Mouse (Mus musculus): ENCODE data around the gene Casp9. TPM values are rescaled to one million over a fixed set of nuclear protein-coding genes. Genes with fewer than 3 reads are reported as not detected.

Gene Casp9
- polyA plus RNA-seq (2012; ENCODE audit: insufficient read depth, insufficient read length, low replicate concordance, missing spikeins): not detected in 2 replicates

DNA sequence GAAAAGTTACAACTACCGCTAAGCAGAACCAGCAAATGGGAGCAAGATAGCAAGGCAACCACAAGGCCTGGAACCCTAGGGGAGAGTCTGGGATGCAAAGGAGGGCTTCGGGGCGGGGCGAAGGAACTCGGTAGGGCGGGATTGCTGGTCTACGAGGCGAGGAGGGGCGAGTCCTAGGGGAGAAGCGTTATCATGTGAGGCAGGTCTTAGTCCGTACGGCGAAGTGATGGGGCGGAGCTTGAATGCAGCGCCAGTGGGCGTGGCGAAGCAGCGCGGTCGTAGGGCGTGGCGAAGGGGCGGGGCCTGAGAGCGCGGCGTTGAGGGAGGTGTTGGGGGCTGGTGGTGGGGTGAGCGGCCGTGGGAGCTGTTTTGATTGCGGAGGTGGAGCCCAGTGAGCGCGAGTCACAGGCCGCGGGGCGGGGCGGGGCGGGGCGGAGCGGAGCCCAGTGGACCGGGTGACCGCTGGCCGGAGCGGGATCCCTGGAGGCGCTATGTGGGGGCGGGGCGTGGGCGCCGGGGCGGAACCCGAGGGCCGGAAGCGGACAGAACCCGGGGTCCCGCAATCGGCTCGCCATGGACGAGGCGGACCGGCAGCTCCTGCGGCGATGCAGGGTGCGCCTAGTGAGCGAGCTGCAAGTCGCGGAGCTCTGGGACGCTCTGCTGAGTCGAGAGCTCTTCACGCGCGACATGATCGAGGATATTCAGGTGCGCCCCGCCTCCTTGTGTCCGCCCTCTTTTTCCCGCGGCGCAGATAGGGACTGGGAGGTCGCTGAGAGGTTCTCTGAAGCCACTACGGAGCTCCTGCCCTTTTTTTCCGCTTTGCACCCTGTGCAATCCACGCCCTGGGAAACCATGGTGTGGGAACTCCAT is at the start of gene Casp9:
Gene Casp9, plus strand, starts transcription at position 331 of the 870 bp plus-strand sequence.
- under 1% methylated on average over 69 of the region's 80 CpGs for WGBS
- Histone ChIP-seq H3K27ac (ENCODE audit: insufficient read depth, low read depth, low read length) (peak within 1 kb of the TSS; percentile 67), H3K4me3 (ENCODE audit: insufficient read depth, low read depth, low read length) (peak within 1 kb of the TSS; percentile 80), H3K4me1 (ENCODE audit: control insufficient read depth, insufficient read depth, low read length) (peaks cover 19% of the 10 kb centered on the region)
- TF ChIP-seq CTCF (IDR thresholded peaks at IDR 0.05; ENCODE audit: insufficient read depth, low read depth, low read length) (no peak), POLR2A (IDR thresholded peaks at IDR 0.05; ENCODE audit: insufficient read depth, low read depth, low read length) (0 out of 2 replicates have a peak, but pooled peaks have one; percentile 28)

- no peak within 1 kb of the TSS for H3K27ac ChIP-seq (ENCODE audit: insufficient read depth, low read depth, low read length)
- WGBS: 32% methylated on average over 25 of the region's 25 CpGs
- H3K4me1 ChIP-seq (ENCODE audit: control insufficient read depth, insufficient read depth, low read length): peaks cover 7% of the 10 kb centered on the region; the same call in 1 of the 2 replicates
- H3K4me3 ChIP-seq (ENCODE audit: insufficient read depth, low read depth, low read length): no peak within 1 kb of the TSS
- no peak for TF ChIP-seq POLR2A (IDR thresholded peaks at IDR 0.05; ENCODE audit: insufficient read depth, low read depth, low read length)
- no peak for TF ChIP-seq CTCF (IDR thresholded peaks at IDR 0.05; ENCODE audit: insufficient read depth, low read depth, low read length)
Measured at GRCm38 (mm10) chr4:141746578-141747346, 46.6 kb upstream of the Casp9 start, which contains the start of gene Agmat. Gene Agmat (plus strand): TSS chr4:141746672.

- no peak overlapping the region for H3K4me3 ChIP-seq (ENCODE audit: insufficient read depth, low read depth, low read length)
- 59% methylated on average over 11 of the region's 11 CpGs for WGBS
Measured at GRCm38 (mm10) chr4:141749557-141749956, 43.9 kb upstream of the Casp9 start.

DNA sequence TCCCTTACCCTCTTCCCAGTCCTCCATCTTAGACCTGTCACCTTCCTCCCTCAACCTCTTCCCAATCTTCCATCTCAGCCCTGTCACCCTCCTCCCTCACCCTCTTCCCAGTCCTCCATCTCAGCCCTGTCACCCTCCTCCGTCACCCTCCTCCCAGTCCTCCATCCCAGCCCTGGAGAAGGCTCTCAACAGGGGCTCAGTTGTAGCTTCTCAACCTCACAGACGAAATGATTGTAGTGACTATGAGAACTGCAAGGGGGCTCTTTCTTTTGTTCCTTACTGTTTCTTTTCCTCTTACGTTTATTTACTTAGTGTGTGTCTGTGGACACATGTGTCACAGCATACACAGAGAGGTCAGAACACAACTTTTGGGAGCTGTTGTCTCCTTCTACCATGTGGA is 42.6 kb upstream of the Casp9 start:
- Histone ChIP-seq H3K27ac (ENCODE audit: insufficient read depth, low read depth, low read length) (no peak overlapping the region), H3K4me3 (ENCODE audit: insufficient read depth, low read depth, low read length) (no peak overlapping the region), H3K4me1 (ENCODE audit: control insufficient read depth, insufficient read depth, low read length) (peaks cover 7% of the 10 kb centered on the region; the same call in 1 of the 2 replicates)
- TF ChIP-seq CTCF (IDR thresholded peaks at IDR 0.05; ENCODE audit: insufficient read depth, low read depth, low read length) (no peak), POLR2A (IDR thresholded peaks at IDR 0.05; ENCODE audit: insufficient read depth, low read depth, low read length) (no peak)
- WGBS: 75% methylated on average over 3 of the region's 3 CpGs

More at GRCm38 (mm10) chr4:141749557-141749956, 43.9 kb upstream of the Casp9 start:
- Histone ChIP-seq H3K4me1 (ENCODE audit: control insufficient read depth, insufficient read depth, low read length) (peaks cover 7% of the 10 kb centered on the region; the same call in 1 of the 2 replicates), H3K27ac (ENCODE audit: insufficient read depth, low read depth, low read length) (no peak overlapping the region)
- TF ChIP-seq CTCF (IDR thresholded peaks at IDR 0.05; ENCODE audit: insufficient read depth, low read depth, low read length): no peak
- no peak for TF ChIP-seq POLR2A (IDR thresholded peaks at IDR 0.05; ENCODE audit: insufficient read depth, low read depth, low read length)

DNA sequence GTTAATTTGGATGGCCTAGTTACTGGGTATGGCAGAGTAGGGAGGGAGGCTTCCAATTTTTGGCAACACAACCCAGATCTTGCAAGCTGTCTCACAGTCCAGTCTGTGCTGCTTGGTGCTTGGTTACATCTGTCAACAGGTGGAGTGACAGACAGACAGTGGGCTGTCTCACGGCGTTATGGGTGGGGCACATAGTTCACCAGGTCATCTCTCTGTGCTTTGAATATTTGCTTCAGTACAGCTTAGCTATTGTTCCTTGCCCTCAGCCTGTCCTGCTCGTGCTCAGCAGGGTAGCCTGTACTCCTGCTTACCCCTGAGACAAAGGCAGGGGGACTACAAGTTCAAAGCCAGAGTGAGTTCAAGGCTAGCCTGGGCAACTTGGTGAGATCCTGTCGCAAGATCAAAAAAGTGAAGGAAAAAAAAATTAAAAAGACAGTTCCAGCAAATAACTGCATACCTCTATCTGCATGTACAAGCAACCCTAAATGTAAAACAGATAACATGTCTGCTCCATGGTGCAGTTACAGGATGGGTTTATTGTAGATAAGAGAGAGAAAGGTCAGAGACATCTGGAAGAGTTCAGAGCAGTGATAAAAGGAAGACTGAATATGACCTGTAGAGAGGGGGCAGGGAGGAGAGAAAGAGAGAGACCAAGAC is 41.9 kb upstream of the Casp9 start:
- WGBS: 70% methylated on average over 4 of the region's 4 CpGs
- Histone ChIP-seq H3K4me3 (ENCODE audit: insufficient read depth, low read depth, low read length) (no peak overlapping the region), H3K4me1 (ENCODE audit: control insufficient read depth, insufficient read depth, low read length) (peaks cover 7% of the 10 kb centered on the region; the same call in 1 of the 2 replicates), H3K27ac (ENCODE audit: insufficient read depth, low read depth, low read length) (no peak overlapping the region)
- TF ChIP-seq CTCF (IDR thresholded peaks at IDR 0.05; ENCODE audit: insufficient read depth, low read depth, low read length): no peak
- TF ChIP-seq POLR2A (IDR thresholded peaks at IDR 0.05; ENCODE audit: insufficient read depth, low read depth, low read length): no peak

GRCm38 (mm10) chr4:141752076-141752421 is 41.4 kb upstream of the Casp9 start:
- H3K4me3 ChIP-seq (ENCODE audit: insufficient read depth, low read depth, low read length): no peak overlapping the region
- WGBS: 45% methylated on average over 4 of the region's 4 CpGs
- TF ChIP-seq CTCF (IDR thresholded peaks at IDR 0.05; ENCODE audit: insufficient read depth, low read depth, low read length) (no peak), POLR2A (IDR thresholded peaks at IDR 0.05; ENCODE audit: insufficient read depth, low read depth, low read length) (no peak)
- H3K4me1 ChIP-seq (ENCODE audit: control insufficient read depth, insufficient read depth, low read length): peaks cover 2% of the 10 kb centered on the region; the same call in 1 of the 2 replicates
- no peak overlapping the region for H3K27ac ChIP-seq (ENCODE audit: insufficient read depth, low read depth, low read length)

GRCm38 (mm10) chr4:141755375-141755930 is 38.0 kb upstream of the Casp9 start:
- Histone ChIP-seq H3K4me1 (ENCODE audit: control insufficient read depth, insufficient read depth, low read length) (no peaks in the 10 kb centered on the region), H3K4me3 (ENCODE audit: insufficient read depth, low read depth, low read length) (no peak overlapping the region), H3K27ac (ENCODE audit: insufficient read depth, low read depth, low read length) (no peak overlapping the region)
- no peak for TF ChIP-seq POLR2A (IDR thresholded peaks at IDR 0.05; ENCODE audit: insufficient read depth, low read depth, low read length)
- TF ChIP-seq CTCF (IDR thresholded peaks at IDR 0.05; ENCODE audit: insufficient read depth, low read depth, low read length): no peak
- 88% methylated on average over 19 of the region's 19 CpGs for WGBS

- no peak overlapping the region for H3K27ac ChIP-seq (ENCODE audit: insufficient read depth, low read depth, low read length)
- TF ChIP-seq POLR2A (IDR thresholded peaks at IDR 0.05; ENCODE audit: insufficient read depth, low read depth, low read length): no peak
- TF ChIP-seq CTCF (IDR thresholded peaks at IDR 0.05; ENCODE audit: insufficient read depth, low read depth, low read length): no peak
- WGBS: 98% methylated on average over 3 of the region's 3 CpGs
- H3K4me1 ChIP-seq (ENCODE audit: control insufficient read depth, insufficient read depth, low read length): no peaks in the 10 kb centered on the region
- no peak overlapping the region for H3K4me3 ChIP-seq (ENCODE audit: insufficient read depth, low read depth, low read length)
Measured at GRCm38 (mm10) chr4:141757124-141757523, 36.3 kb upstream of the Casp9 start.
